Mouse (Mus musculus) ES-E14 (cell line): ENCODE measurements at regions not wholly inside any gene's neighbourhood (a gene's known extent, or its start where the extent isn't known, plus 50 kb on each side); places are given as distances from the start of the nearest gene placed in this dataset.

Source experiments
- CHD2 ChIP-seq: IDR thresholded peaks from 2 replicates; pipeline ENCODE4 v1.6.1; 2014; ENCODE audit warnings: mild to moderate bottlenecking, low read depth, low read length, inconsistent platforms
- HCFC1 ChIP-seq: IDR thresholded peaks from 2 replicates; pipeline ENCODE4 v1.6.1; 2012; ENCODE audit warnings: low read length, inconsistent platforms, borderline replicate concordance; ENCODE audit not compliant: insufficient read depth
- MAFK ChIP-seq: IDR thresholded peaks from 2 replicates; pipeline ENCODE4 v1.6.1; 2014; ENCODE audit warnings: mild to moderate bottlenecking, low read depth, low read length, inconsistent platforms; ENCODE audit not compliant: insufficient read depth
- ZC3H11A ChIP-seq: IDR thresholded peaks from 2 replicates; pipeline ENCODE4 v1.6.1; 2012; ENCODE audit warnings: low read depth, mild to moderate bottlenecking, inconsistent platforms, low read length, borderline replicate concordance
- ZNF384 ChIP-seq: IDR thresholded peaks from 2 replicates; pipeline ENCODE4 v1.6.1; 2012; ENCODE audit warnings: low read depth, low read length, inconsistent platforms

GRCm38 (mm10) chr13:6897666-6898065 is 249.1 kb upstream of the Pfkp start:
- TF ChIP-seq CHD2, result no peak
- TF ChIP-seq ZNF384, result no peak
- TF ChIP-seq ZC3H11A, result no peak
- no peak for TF ChIP-seq HCFC1
- TF ChIP-seq MAFK, result no peak
